Comparison of ENCODE assay signal across 10 mouse cellular contexts in the genomic region with DNA sequence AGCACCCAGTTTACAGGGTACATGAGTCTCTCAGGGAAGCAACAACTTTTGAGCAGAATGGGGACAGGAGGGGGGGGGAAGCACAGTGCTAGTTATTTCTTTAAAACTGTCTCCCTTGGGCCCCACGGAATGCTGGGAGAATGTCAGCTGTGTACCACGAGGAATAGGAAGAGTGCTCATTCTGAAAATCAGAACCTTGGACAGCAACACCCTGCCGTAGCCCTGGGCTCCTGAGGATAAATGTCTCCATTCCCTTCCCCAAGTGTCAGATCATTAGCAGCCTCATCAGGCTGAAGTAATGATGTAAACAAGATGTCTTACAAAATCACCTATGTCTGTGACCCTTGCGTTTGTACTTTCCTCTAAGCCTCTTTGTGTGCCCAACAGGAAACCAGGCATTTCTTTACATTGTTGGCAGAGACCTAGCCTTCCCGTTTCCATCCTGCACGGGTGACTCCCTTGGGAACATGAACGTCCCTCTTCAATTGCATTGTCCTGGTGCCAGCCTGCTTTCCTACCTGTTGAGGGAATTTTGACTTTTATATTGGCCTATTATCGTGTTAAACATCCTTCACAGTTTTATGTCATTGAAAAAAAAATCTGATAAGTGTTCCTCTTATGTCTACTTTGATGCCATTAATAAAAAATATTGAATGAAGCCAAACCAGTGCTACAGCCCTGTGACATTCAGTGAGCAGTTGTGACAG.
DNase-seq lines count a peak whose midpoint lies in the region; ATAC-seq and TF ChIP-seq lines count a peak whose summit lies in the region.
"Had no signal": no experiment of that assay in that cellular context is flagged by ENCODE, and none has a peak within 500 bp of the region (broad histone marks: within the 10 kb centered on the region; RNA-seq: fewer than 3 reads in every experiment).

No protein-coding gene starts in this region.

- no peaks in the 10 kb centered on the region for H3K36me3 ChIP-seq in forebrain, embryonic 10.5 days (replicated peaks)
- H3K36me3 ChIP-seq in forebrain, embryonic 11.5 days (ENCODE audit: control insufficient read depth, insufficient read depth, low read length) = no peaks in the 10 kb centered on the region
- no peaks in the 10 kb centered on the region for H3K36me3 ChIP-seq in midbrain, embryonic 11.5 days (ENCODE audit: control insufficient read depth, insufficient read depth, low read length)
- H3K36me3 ChIP-seq in midbrain, embryonic 15.5 days (replicated peaks) = no peaks in the 10 kb centered on the region

- no peak for TF ChIP-seq POLR2A in cerebellum, adult 2 months (IDR thresholded peaks at IDR 0.05; ENCODE audit: borderline replicate concordance, insufficient read depth, low read length)

- DNase-seq in forebrain, embryonic 10.5 days (ENCODE audit: extremely low spot score, low spot score) = peak; percentile 23
- DNase-seq in forebrain, embryonic 11.5 days (ENCODE audit: low spot score) = no peak
- peak; percentile 79 for DNase-seq in midbrain, embryonic 11.5 days (ENCODE audit: low spot score, missing footprints)
- DNase-seq in embryo, embryonic 9.5 days (ENCODE audit: extremely low spot score) = peak; percentile 40
- peak; percentile 66 for DNase-seq in retina, embryonic 14.5 days (ENCODE audit: low spot score)
- DNase-seq in cerebellum, adult 2 months = no peak
- no peak for DNase-seq in ovary, postnatal 36 days (ENCODE audit: low spot score)

- no peaks in the 10 kb centered on the region for H3K4me1 ChIP-seq in forebrain, embryonic 10.5 days
- no peaks in the 10 kb centered on the region for H3K4me1 ChIP-seq in forebrain, embryonic 11.5 days (replicated peaks; ENCODE audit: control insufficient read depth, insufficient read depth, low read length)
- no peaks in the 10 kb centered on the region for H3K4me1 ChIP-seq in midbrain, embryonic 11.5 days (ENCODE audit: control insufficient read depth, insufficient read depth, low read length)
- 0 out of 2 replicates have a peak, but pooled peaks cover 2% of the 10 kb centered on the region for H3K4me1 ChIP-seq in midbrain, embryonic 15.5 days
- H3K4me1 ChIP-seq in cerebellum, adult 2 months (ENCODE audit: control insufficient read depth, insufficient read depth, low read length) = no peaks in the 10 kb centered on the region

- H3K27ac ChIP-seq in forebrain, embryonic 10.5 days = no peak overlapping the region
- no peak overlapping the region for H3K27ac ChIP-seq in forebrain, embryonic 11.5 days (ENCODE audit: low read depth, low read length)
- no peak overlapping the region for H3K27ac ChIP-seq in midbrain, embryonic 11.5 days (ENCODE audit: low read depth, low read length)
- no peak overlapping the region for H3K27ac ChIP-seq in midbrain, embryonic 15.5 days
- H3K27ac ChIP-seq in cerebellum, adult 2 months (ENCODE audit: insufficient read depth, low read length) = no peak overlapping the region
- H3K27ac ChIP-seq: left cerebral cortex, adult 2 months; stomach, postnatal 0 days had no signal

- no peak overlapping the region for H3K4me3 ChIP-seq in forebrain, embryonic 10.5 days
- H3K4me3 ChIP-seq in forebrain, embryonic 11.5 days (ENCODE audit: low read depth, low read length) = no peak overlapping the region
- H3K4me3 ChIP-seq in midbrain, embryonic 11.5 days (ENCODE audit: low read depth, low read length) = no peak overlapping the region
- H3K4me3 ChIP-seq in midbrain, embryonic 15.5 days = no peak overlapping the region
- H3K4me3 ChIP-seq in cerebellum, adult 2 months (replicated peaks; ENCODE audit: insufficient read depth, low read depth, low read length) = no peak overlapping the region
- H3K4me3 ChIP-seq: left cerebral cortex, adult 2 months had no signal

- no peak for ATAC-seq in forebrain, embryonic 11.5 days (replicated peaks; ENCODE audit: low FRiP score)
- no peak for ATAC-seq in midbrain, embryonic 11.5 days (ENCODE audit: low FRiP score)
- no peak for ATAC-seq in midbrain, embryonic 15.5 days (replicated peaks)

- no peak overlapping the region for H3K9ac ChIP-seq in forebrain, embryonic 11.5 days (ENCODE audit: low read length)
- H3K9ac ChIP-seq in midbrain, embryonic 11.5 days (ENCODE audit: low read length) = no peak overlapping the region
- H3K9ac ChIP-seq in midbrain, embryonic 15.5 days = no peak overlapping the region

- no peak for TF ChIP-seq CTCF in cerebellum, adult 2 months (IDR thresholded peaks at IDR 0.05; ENCODE audit: borderline replicate concordance, insufficient read depth, low read depth, low read length)

- no peaks in the 10 kb centered on the region for H3K9me3 ChIP-seq in forebrain, embryonic 10.5 days
- no peaks in the 10 kb centered on the region for H3K9me3 ChIP-seq in forebrain, embryonic 11.5 days (ENCODE audit: control insufficient read depth, low read length)
- no peaks in the 10 kb centered on the region for H3K9me3 ChIP-seq in midbrain, embryonic 11.5 days (ENCODE audit: control insufficient read depth, low read length)
- H3K9me3 ChIP-seq in midbrain, embryonic 15.5 days = no peaks in the 10 kb centered on the region

- 42% methylated on average over 8 of the region's 8 CpGs for WGBS in forebrain, embryonic 10.5 days
- 36% methylated on average over 8 of the region's 8 CpGs for WGBS in forebrain, embryonic 11.5 days
- 37% methylated on average over 8 of the region's 8 CpGs for WGBS in midbrain, embryonic 11.5 days
- 31% methylated on average over 8 of the region's 8 CpGs for WGBS in midbrain, embryonic 15.5 days
- 34% methylated on average over 8 of the region's 8 CpGs for WGBS in cerebellum, adult 2 months

- no peak overlapping the region for H3K4me2 ChIP-seq in forebrain, embryonic 11.5 days (ENCODE audit: low read depth, low read length, severe bottlenecking)
- no peak overlapping the region for H3K4me2 ChIP-seq in midbrain, embryonic 11.5 days
- H3K4me2 ChIP-seq in midbrain, embryonic 15.5 days = no peak overlapping the region

- no peaks in the 10 kb centered on the region for H3K27me3 ChIP-seq in forebrain, embryonic 10.5 days (ENCODE audit: poor library complexity, severe bottlenecking)
- no peaks in the 10 kb centered on the region for H3K27me3 ChIP-seq in forebrain, embryonic 11.5 days (ENCODE audit: control insufficient read depth, insufficient read depth, low read length)
- H3K27me3 ChIP-seq in midbrain, embryonic 11.5 days (ENCODE audit: control insufficient read depth, insufficient read depth, low read length) = no peaks in the 10 kb centered on the region
- H3K27me3 ChIP-seq in midbrain, embryonic 15.5 days (replicated peaks) = no peaks in the 10 kb centered on the region
- H3K27me3 ChIP-seq in cerebellum, adult 2 months (ENCODE audit: control insufficient read depth, insufficient read depth, low read length) = no peaks in the 10 kb centered on the region

Comparison
In these comparisons a context has a peak if more than half of its experiments do, and no peak if none do; other contexts are left out.
1. DNase-seq: peak in forebrain, embryonic 10.5 days (single experiment), midbrain, embryonic 11.5 days (single experiment), embryo, embryonic 9.5 days (single experiment) and retina, embryonic 14.5 days (single experiment); none in forebrain, embryonic 11.5 days (single experiment), cerebellum, adult 2 months (0 of 2) and ovary, postnatal 36 days (single experiment).